Mouse (Mus musculus): Measurements from ENCODE around the gene Nfasc.

GRCm38 (mm10) chr1:132602161-132602560 lies 139.4 kb downstream of the Nfasc start:
- TF ChIP-seq CTCF (conservative IDR thresholded peaks at IDR 0.05; ENCODE audit: low read length): no peak
- TF ChIP-seq POU5F1 (IDR thresholded peaks at IDR 0.05; ENCODE audit: borderline replicate concordance, low read length): no peak
